Mouse (Mus musculus): ENCODE results near the gene Nup93. TPM values are rescaled to one million over a fixed set of nuclear protein-coding genes. Genes with fewer than 3 reads are reported as not detected.

The Nup93 gene
- polyA plus RNA-seq, 1 experiment from 2014 or later: 103 TPM

DNA sequence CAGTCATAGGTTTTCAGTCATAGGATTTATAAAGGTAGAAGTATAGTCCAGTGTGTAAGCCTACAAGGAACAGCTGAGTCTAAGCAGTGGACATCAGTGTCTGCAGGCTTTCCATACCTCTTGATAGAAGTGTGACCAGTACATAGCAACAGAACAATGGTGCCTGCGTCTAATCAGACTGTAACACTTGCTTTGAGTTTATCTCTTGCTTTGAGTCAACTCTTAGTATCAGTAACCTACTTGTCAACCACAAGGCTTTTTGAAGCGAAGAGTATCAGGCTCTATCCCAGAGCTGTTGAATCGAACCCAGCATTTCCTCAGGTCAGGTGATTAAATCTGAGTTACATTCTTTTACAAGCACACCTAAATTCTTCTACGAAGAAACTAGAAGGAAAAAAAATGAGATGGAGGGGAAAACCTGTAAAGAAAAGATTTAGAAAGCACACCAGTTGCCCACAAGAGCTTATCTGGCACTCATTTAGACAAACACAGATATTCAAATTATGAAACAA, 25.9 kb downstream of the Nup93 start:
- H3K4me3 ChIP-seq (ENCODE audit: low read length): no peak overlapping the region
- H3K4me2 ChIP-seq (replicated peaks; ENCODE audit: low read depth, low read length): no peak overlapping the region
- H3K27me3 ChIP-seq (ENCODE audit: control insufficient read depth, insufficient read depth, low read length): no peaks in the 10 kb centered on the region
- H3K4me1 ChIP-seq (ENCODE audit: control insufficient read depth, insufficient read depth, low read length): no peaks in the 10 kb centered on the region
- no peaks in the 10 kb centered on the region for H3K9me3 ChIP-seq (ENCODE audit: control insufficient read depth, low read length)
- ATAC-seq (ENCODE audit: low FRiP score, low TSS enrichment): no peak
- H3K9ac ChIP-seq (ENCODE audit: low read depth, low read length): no peak overlapping the region
- H3K36me3 ChIP-seq (ENCODE audit: control insufficient read depth, insufficient read depth, low read length): no peaks in the 10 kb centered on the region
- no peak overlapping the region for H3K27ac ChIP-seq (ENCODE audit: low read depth, low read length)
- WGBS: 92% methylated on average over 4 of the region's 4 CpGs

DNA sequence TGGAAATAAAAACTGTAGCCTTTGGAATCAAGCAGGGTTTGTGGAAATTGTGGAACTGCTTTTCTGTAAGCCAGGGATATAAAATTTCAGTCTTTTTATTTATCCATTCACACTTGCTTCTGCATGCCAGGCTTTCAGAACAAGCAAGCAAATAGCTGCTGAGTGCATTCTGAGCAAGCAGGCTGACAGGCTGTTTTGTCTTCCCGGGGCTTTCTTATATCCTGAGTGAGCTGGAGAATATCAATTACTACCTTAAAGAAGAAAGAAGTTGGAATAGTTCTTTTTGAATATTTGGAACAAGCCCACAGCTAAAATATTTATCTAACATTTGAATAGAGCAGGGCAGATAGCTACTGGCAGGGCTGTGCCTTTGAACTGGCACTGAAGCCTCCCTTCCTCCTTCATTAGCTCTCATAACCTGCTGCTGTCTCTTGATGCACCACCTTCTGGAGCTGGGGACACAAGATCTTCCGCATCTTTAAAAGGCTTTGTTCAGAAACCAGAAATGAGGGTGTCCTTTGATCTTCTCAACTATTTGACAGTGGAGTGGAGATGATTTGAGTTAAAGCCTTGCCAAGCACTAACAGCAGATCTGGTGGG, 35.6 kb downstream of the Nup93 start:
- no peaks in the 10 kb centered on the region for H3K27me3 ChIP-seq (ENCODE audit: control insufficient read depth, insufficient read depth, low read length)
- no peak overlapping the region for H3K4me2 ChIP-seq (replicated peaks; ENCODE audit: low read depth, low read length)
- no peaks in the 10 kb centered on the region for H3K9me3 ChIP-seq (ENCODE audit: control insufficient read depth, low read length)
- no peaks in the 10 kb centered on the region for H3K4me1 ChIP-seq (ENCODE audit: control insufficient read depth, insufficient read depth, low read length)
- H3K27ac ChIP-seq (ENCODE audit: low read depth, low read length): no peak overlapping the region
- no peak overlapping the region for H3K9ac ChIP-seq (ENCODE audit: low read depth, low read length)
- no peak for ATAC-seq (ENCODE audit: low FRiP score, low TSS enrichment)
- H3K36me3 ChIP-seq (ENCODE audit: control insufficient read depth, insufficient read depth, low read length): no peaks in the 10 kb centered on the region
- H3K4me3 ChIP-seq (ENCODE audit: low read length): no peak overlapping the region
- 79% methylated on average over 2 of the region's 2 CpGs for WGBS

DNA sequence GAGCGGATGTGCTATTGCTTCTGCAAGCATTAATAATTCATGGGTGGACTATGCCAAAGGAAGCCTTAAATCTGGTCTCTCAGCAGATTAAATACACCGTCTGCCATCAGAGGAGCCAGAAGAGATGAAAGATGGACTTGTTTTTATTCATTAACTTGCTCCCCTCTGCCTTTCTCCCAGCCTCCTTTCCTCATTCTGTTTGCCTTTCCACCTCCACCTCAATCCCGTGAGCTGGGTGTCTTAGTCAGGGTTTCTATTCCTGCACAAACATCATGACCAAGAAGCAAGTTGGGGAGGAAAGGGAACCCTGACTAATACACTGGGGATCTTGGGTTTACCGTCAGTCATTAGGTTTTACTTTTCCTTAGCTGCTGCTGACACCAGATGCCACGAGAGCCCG, 44.5 kb downstream of the Nup93 start:
- no peaks in the 10 kb centered on the region for H3K9me3 ChIP-seq (ENCODE audit: control insufficient read depth, low read length)
- H3K27me3 ChIP-seq (ENCODE audit: control insufficient read depth, insufficient read depth, low read length): no peaks in the 10 kb centered on the region
- H3K4me1 ChIP-seq (ENCODE audit: control insufficient read depth, insufficient read depth, low read length): no peaks in the 10 kb centered on the region
- ATAC-seq (ENCODE audit: low FRiP score, low TSS enrichment): no peak
- H3K9ac ChIP-seq (ENCODE audit: low read depth, low read length): no peak overlapping the region
- no peak overlapping the region for H3K4me3 ChIP-seq (ENCODE audit: low read length)
- no peak overlapping the region for H3K4me2 ChIP-seq (replicated peaks; ENCODE audit: low read depth, low read length)
- H3K36me3 ChIP-seq (ENCODE audit: control insufficient read depth, insufficient read depth, low read length): no peaks in the 10 kb centered on the region
- no peak overlapping the region for H3K27ac ChIP-seq (ENCODE audit: low read depth, low read length)
- WGBS: 75% methylated on average over 6 of the region's 6 CpGs

DNA sequence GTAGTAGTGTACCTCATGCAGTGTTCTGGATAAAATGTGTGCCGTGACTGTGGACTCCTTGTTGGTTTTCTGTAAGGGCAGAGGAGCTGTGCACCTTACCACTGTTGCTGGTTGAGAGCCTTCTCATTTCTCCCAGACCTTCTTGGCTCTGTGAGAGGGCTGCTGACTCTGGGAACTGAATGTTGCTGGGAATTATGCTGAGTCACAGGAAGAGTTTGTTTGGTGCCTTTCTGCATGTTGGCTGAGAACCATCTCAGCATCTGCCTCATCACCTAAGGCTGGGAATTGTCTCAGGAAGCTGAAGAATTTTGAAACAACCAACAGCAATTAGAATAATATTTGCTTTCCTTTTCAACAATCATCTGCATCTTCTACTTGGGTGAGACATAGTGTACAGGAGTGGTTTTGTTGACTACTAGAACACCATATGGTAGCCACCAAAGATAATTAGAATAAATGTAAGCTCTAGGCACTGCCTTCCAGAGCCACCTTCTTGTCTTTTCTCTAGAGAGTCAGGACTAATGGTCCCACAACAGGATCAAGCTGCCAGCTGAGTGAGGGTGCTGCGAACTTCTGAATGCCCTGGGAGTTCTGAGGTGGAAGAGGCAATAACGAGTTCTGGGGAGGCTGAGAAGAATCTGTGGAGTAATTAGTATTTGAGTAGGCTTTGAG, 48.4 kb downstream of the Nup93 start:
- Histone ChIP-seq H3K27ac (ENCODE audit: low read depth, low read length) (no peak overlapping the region), H3K4me3 (ENCODE audit: low read length) (no peak overlapping the region), H3K4me1 (ENCODE audit: control insufficient read depth, insufficient read depth, low read length) (peaks cover 8% of the 10 kb centered on the region), H3K9me3 (ENCODE audit: control insufficient read depth, low read length) (no peaks in the 10 kb centered on the region), H3K9ac (ENCODE audit: low read depth, low read length) (no peak overlapping the region), H3K4me2 (replicated peaks; ENCODE audit: low read depth, low read length) (no peak overlapping the region), H3K27me3 (ENCODE audit: control insufficient read depth, insufficient read depth, low read length) (no peaks in the 10 kb centered on the region), H3K36me3 (ENCODE audit: control insufficient read depth, insufficient read depth, low read length) (no peaks in the 10 kb centered on the region)
- no peak for ATAC-seq (ENCODE audit: low FRiP score, low TSS enrichment)
- WGBS: 78% methylated on average over 3 of the region's 3 CpGs

DNA sequence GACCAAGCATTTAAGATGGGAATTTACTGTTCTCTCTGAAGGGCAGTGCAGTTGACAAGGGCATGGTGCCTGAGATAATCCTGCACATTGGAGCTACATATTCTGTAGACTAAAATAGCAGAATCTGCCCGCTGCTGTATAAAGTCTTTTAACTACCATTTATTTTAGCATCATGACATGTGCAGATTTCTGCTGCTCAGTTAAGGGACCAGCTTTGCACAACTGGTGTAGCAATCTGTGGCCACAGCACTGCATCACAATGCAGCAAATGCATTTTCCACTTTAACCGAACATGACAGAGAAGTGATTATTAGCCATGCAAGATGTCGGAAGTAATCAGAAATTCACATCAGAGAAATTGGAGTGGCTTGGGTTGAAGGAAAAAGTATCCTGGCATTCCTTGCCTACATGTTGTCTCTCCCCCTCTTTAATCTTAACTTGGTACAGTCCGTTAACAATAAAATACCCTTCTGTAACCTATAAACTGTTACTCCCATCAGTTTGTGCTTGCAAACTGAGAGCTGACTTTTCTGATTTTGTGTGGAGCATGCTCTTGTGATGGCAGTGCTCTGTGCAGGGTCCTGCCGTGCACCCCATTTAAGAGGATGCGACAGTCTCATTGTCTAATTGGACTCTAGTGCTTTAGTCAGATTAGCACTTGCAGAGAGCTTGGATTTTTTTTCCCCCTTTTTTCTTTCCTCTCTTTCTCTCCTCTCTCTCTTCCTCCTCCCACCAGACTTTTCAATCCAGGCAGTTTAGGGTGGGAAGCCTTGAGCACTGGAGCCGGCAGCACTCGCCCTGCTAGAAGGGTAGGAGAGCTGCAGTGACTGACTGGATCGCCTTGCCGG, 52.2 kb downstream of the Nup93 start:
- no peak overlapping the region for H3K9ac ChIP-seq (ENCODE audit: low read depth, low read length)
- no peak overlapping the region for H3K4me3 ChIP-seq (ENCODE audit: low read length)
- no peak for ATAC-seq (ENCODE audit: low FRiP score, low TSS enrichment)
- H3K4me2 ChIP-seq (replicated peaks; ENCODE audit: low read depth, low read length): peak overlapping the region; percentile 4; the same call in 1 of the 2 replicates
- peaks cover 15% of the 10 kb centered on the region for H3K4me1 ChIP-seq (ENCODE audit: control insufficient read depth, insufficient read depth, low read length)
- no peaks in the 10 kb centered on the region for H3K9me3 ChIP-seq (ENCODE audit: control insufficient read depth, low read length)
- WGBS: 53% methylated on average over 10 of the region's 10 CpGs
- H3K36me3 ChIP-seq (ENCODE audit: control insufficient read depth, insufficient read depth, low read length): no peaks in the 10 kb centered on the region
- H3K27ac ChIP-seq (ENCODE audit: low read depth, low read length): no peak overlapping the region
- no peaks in the 10 kb centered on the region for H3K27me3 ChIP-seq (ENCODE audit: control insufficient read depth, insufficient read depth, low read length)

DNA sequence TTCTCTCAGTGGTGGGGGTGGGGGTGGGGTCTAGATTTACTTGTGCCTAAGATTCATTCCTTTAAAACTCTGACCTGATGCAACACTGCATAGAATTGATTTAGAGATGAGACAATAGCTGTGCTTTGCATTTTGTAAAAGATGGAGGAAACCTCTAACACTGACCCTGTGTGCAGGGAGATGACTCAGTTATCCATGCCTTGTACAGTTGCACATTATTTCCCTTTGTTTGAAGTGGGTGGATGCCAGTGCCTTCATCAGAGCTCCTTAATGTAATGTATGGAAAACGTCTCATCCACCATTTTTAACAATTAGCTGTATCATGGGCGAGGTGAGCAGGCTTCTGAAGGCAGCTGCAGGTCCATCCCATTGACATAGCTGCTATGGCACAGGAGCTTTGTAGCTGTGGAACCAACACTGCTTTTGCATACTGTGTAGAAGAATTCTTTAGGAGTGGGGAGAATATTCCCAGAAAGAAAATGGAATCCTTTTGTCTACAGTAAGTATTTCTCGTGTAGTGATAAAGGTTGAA, 54.1 kb downstream of the Nup93 start:
- H3K27ac ChIP-seq (ENCODE audit: low read depth, low read length): no peak overlapping the region
- H3K27me3 ChIP-seq (ENCODE audit: control insufficient read depth, insufficient read depth, low read length): no peaks in the 10 kb centered on the region
- ATAC-seq (ENCODE audit: low FRiP score, low TSS enrichment): no peak
- no peaks in the 10 kb centered on the region for H3K9me3 ChIP-seq (ENCODE audit: control insufficient read depth, low read length)
- no peak overlapping the region for H3K4me2 ChIP-seq (replicated peaks; ENCODE audit: low read depth, low read length)
- H3K36me3 ChIP-seq (ENCODE audit: control insufficient read depth, insufficient read depth, low read length): no peaks in the 10 kb centered on the region
- 84% methylated on average over 3 of the region's 3 CpGs for WGBS
- no peak overlapping the region for H3K4me3 ChIP-seq (ENCODE audit: low read length)
- peaks cover 15% of the 10 kb centered on the region for H3K4me1 ChIP-seq (ENCODE audit: control insufficient read depth, insufficient read depth, low read length)
- H3K9ac ChIP-seq (ENCODE audit: low read depth, low read length): no peak overlapping the region

DNA sequence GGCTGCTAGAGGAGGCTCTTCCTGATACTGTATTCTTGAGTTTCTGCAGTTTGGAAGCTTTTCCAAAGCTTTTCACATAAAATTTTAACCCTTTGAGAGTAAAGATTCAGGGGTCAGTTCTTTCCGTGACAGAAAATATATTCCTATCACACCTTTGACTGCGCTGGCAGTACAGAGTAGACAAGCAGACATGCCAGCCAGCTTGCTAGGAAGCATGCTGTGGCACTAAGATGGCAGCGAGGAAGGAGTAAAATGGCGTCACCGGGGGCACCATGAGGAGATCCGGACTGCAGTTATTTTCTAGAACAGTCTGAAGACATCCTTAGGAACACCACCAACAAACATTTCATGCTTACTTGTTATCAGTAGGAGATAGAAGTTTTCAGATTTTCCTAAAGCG, 55.9 kb downstream of the Nup93 start:
- Histone ChIP-seq H3K9ac (ENCODE audit: low read depth, low read length) (no peak overlapping the region), H3K4me2 (replicated peaks; ENCODE audit: low read depth, low read length) (no peak overlapping the region), H3K9me3 (ENCODE audit: control insufficient read depth, low read length) (no peaks in the 10 kb centered on the region), H3K4me3 (ENCODE audit: low read length) (no peak overlapping the region), H3K27me3 (ENCODE audit: control insufficient read depth, insufficient read depth, low read length) (no peaks in the 10 kb centered on the region), H3K4me1 (ENCODE audit: control insufficient read depth, insufficient read depth, low read length) (peaks cover 15% of the 10 kb centered on the region), H3K27ac (ENCODE audit: low read depth, low read length) (no peak overlapping the region), H3K36me3 (ENCODE audit: control insufficient read depth, insufficient read depth, low read length) (no peaks in the 10 kb centered on the region)
- WGBS: 92% methylated on average over 7 of the region's 7 CpGs
- ATAC-seq (ENCODE audit: low FRiP score, low TSS enrichment): no peak

DNA sequence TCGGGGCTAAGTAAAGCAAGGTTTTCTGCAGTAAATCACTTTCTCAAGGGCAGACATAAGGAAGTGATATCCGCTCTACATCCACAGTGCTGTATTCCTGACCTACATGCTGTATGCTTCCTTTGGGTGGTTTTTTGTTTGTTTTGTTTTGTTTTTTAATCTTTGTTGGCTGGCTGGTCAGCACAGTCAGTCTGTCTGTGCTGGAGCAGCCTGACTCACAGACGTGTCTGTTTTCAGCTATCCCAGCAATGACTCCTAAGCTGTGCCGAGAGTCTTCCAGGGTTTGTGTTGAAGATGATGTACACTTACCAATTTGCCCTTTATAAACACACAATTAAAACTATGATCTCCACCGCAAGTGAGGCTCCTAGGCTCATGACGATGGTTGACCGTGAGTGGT, 56.7 kb downstream of the Nup93 start:
- ATAC-seq (ENCODE audit: low FRiP score, low TSS enrichment): no peak
- WGBS: 78% methylated on average over 7 of the region's 7 CpGs
- Histone ChIP-seq H3K9ac (ENCODE audit: low read depth, low read length) (no peak overlapping the region), H3K27ac (ENCODE audit: low read depth, low read length) (no peak overlapping the region), H3K4me1 (ENCODE audit: control insufficient read depth, insufficient read depth, low read length) (peaks cover 15% of the 10 kb centered on the region), H3K9me3 (ENCODE audit: control insufficient read depth, low read length) (no peaks in the 10 kb centered on the region), H3K36me3 (ENCODE audit: control insufficient read depth, insufficient read depth, low read length) (no peaks in the 10 kb centered on the region), H3K4me3 (ENCODE audit: low read length) (no peak overlapping the region), H3K4me2 (replicated peaks; ENCODE audit: low read depth, low read length) (no peak overlapping the region), H3K27me3 (ENCODE audit: control insufficient read depth, insufficient read depth, low read length) (no peaks in the 10 kb centered on the region)
